Mouse (Mus musculus): ENCODE measurements around the gene Vamp8. TPM values are rescaled to one million over a fixed set of nuclear protein-coding genes. Genes with fewer than 3 reads are reported as not detected.

The Vamp8 gene
- polyA plus RNA-seq, 1 experiment: 453 TPM

DNA sequence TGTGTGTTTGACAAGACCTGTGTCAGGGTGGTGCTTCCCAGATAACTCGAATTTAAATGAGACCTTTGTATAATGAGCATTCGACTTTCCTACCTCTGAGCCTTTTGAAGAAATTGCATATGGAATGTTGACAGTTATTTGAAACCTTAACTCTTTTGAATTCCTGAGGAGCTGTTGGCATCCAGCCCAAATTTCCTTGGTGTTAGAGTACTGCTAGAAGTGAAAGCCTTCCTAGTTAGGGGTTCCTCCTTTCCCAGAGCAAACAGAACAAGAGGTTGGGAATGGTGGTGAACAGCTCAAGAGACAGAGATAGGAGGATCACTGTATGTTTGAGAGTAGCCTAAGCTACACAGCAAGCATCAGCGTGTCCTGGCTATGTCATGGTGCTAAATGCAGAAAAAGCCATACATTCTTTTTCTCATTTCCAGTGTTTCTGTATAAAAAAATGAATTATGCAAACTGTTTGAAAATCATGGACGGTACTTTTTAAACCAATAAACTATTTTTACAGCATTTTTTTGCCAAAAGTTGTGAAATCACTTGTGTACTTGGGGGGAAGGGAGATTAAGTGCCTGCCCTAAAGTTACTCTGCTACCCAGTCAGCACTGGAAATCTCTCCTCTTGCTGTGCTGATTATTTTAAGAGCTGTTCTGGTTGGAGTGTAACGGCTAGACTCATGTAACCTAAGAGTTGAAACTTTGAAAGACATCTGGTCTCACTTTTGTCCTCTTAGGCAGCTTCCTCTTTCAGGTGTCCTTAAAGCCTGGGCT, 37.7 kb downstream of the Vamp8 start:
- H3K27me3 ChIP-seq (replicated peaks; ENCODE audit: control insufficient read depth, insufficient read depth, low read length): no peaks in the 10 kb centered on the region
- H3K36me3 ChIP-seq (ENCODE audit: control insufficient read depth, insufficient read depth, low read length): no peaks in the 10 kb centered on the region; the same call in 1 of the 2 replicates
- peak; percentile 58 for DNase-seq
- TF ChIP-seq POLR2A (IDR thresholded peaks at IDR 0.05; ENCODE audit: low read depth, low read length) (no peak), CTCF (conservative IDR thresholded peaks at IDR 0.05; ENCODE audit: insufficient read depth, insufficient read length, low read depth, low read length) (no peak)
- peak overlapping the region; percentile 39; the same call in 1 of the 2 replicates for H3K27ac ChIP-seq (ENCODE audit: insufficient read depth, low read depth, low read length)
- no peak overlapping the region for H3K4me3 ChIP-seq (ENCODE audit: insufficient read depth, low read depth, low read length)
- H3K4me1 ChIP-seq (ENCODE audit: control insufficient read depth, insufficient read depth, low read length): peaks cover 53% of the 10 kb centered on the region
- WGBS: 45% methylated on average over 5 of the region's 5 CpGs

DNA sequence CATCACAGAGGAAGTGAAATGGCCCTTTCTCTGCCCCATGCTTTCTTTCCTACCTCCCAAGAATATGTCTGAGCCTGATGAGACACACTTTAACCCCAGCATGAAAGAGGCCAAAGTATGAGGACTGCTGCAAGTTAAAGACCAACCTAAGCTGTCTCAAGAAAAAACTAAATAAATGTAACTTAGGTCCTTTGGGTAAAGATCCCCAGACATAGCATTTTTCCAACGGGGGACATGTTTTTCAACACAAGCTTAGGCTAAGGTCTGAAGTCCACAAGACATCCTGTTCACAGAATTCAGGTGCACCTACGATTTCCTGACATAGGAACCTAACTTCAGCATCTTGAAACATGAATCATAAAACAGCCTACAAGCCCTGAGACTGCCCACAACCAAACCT, 40.3 kb downstream of the Vamp8 start:
- peaks cover 45% of the 10 kb centered on the region for H3K4me1 ChIP-seq (ENCODE audit: control insufficient read depth, insufficient read depth, low read length)

DNA sequence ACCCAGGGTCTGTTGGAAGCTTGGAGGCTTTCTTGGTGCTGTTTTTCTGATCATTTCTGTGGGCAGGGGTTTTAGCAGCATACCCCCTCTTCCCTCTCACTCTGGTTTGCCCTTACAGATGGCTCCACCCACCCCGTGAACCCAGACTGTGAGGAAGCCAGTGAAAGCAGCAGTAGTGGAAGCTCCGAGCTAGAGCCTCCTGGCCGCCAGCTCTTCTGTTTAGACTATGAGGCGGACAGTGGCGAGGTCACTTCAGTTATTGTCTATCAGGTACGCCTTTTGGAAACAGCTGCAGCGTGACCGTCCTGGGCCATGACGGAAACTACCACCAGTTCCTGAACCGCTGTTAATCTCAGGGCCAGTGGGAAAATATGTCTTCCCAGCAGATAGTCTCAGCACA, 42.1 kb downstream of the Vamp8 start:
- TF ChIP-seq CTCF (conservative IDR thresholded peaks at IDR 0.05; ENCODE audit: insufficient read depth, insufficient read length, low read depth, low read length): no peak
- TF ChIP-seq POLR2A (IDR thresholded peaks at IDR 0.05; ENCODE audit: low read depth, low read length): no peak
- Histone ChIP-seq H3K4me1 (ENCODE audit: control insufficient read depth, insufficient read depth, low read length) (peaks cover 37% of the 10 kb centered on the region), H3K36me3 (ENCODE audit: control insufficient read depth, insufficient read depth, low read length) (no peaks in the 10 kb centered on the region; the same call in 1 of the 2 replicates), H3K27me3 (replicated peaks; ENCODE audit: control insufficient read depth, insufficient read depth, low read length) (no peaks in the 10 kb centered on the region), H3K4me3 (ENCODE audit: insufficient read depth, low read depth, low read length) (no peak overlapping the region), H3K27ac (ENCODE audit: insufficient read depth, low read depth, low read length) (peak overlapping the region; percentile 77)
- peak; percentile 62 for DNase-seq
- WGBS: 67% methylated on average over 10 of the region's 10 CpGs

More for the DNA sequence above, 40.3 kb downstream of the Vamp8 start:
- H3K36me3 ChIP-seq (ENCODE audit: control insufficient read depth, insufficient read depth, low read length): no peaks in the 10 kb centered on the region; the same call in 1 of the 2 replicates
- no peaks in the 10 kb centered on the region for H3K27me3 ChIP-seq (replicated peaks; ENCODE audit: control insufficient read depth, insufficient read depth, low read length)
- WGBS: 64% methylated on average over 2 of the region's 2 CpGs
- H3K27ac ChIP-seq (ENCODE audit: insufficient read depth, low read depth, low read length): peak overlapping the region; percentile 77
- H3K4me3 ChIP-seq (ENCODE audit: insufficient read depth, low read depth, low read length): no peak overlapping the region
- TF ChIP-seq CTCF (conservative IDR thresholded peaks at IDR 0.05; ENCODE audit: insufficient read depth, insufficient read length, low read depth, low read length) (no peak), POLR2A (IDR thresholded peaks at IDR 0.05; ENCODE audit: low read depth, low read length) (no peak)
- DNase-seq: peak; percentile 65

DNA sequence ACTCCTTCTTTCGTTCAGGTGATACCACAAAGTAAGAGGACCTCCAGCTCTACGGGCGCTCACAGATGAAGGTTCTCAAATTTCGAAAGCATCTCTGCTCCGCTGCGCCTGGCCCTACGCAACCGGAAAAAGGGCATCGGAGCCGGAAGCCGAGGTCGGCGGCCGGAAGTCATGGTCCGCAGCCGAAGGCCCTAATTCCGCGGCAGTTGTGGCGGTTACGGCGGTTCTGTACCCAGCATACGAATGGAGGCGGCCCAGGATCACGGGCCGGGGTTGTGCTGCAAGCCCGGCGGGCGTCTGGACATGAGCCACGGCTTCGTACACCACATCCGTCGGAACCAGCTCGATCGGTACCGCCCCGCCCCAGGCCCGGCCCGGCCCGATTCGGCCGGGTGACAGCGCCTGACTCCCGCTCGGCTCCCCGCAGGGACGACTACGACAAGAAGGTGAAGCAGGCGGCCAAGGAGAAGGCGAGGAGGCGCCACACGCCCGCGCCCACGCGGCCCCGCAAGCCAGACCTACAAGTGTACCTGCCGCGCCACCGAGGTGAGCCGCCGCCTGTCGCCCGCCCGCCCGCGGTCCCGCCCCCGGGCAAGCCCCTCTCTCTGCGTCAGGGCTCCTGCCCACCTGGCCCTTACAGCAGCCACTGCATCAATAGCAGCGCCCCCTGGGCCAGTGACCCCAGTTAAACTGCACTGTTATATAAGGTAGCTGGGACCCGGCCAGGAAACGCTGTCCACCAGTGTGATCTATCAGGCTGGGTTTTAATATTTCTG, 43.1 kb downstream of the Vamp8 start, which contains the start of gene 0610030E20Rik:
TSS of gene 0610030E20Rik (plus strand) at position 152 of the 776 bp plus-strand sequence.
- no peak for TF ChIP-seq CTCF (conservative IDR thresholded peaks at IDR 0.05; ENCODE audit: insufficient read depth, insufficient read length, low read depth, low read length)
- TF ChIP-seq POLR2A (IDR thresholded peaks at IDR 0.05; ENCODE audit: low read depth, low read length): peak; percentile 38
- WGBS: under 1% methylated on average over 69 of the region's 72 CpGs
- Histone ChIP-seq H3K36me3 (ENCODE audit: control insufficient read depth, insufficient read depth, low read length) (no peaks in the 10 kb centered on the region; the same call in 1 of the 2 replicates), H3K4me1 (ENCODE audit: control insufficient read depth, insufficient read depth, low read length) (peaks cover 34% of the 10 kb centered on the region), H3K27me3 (replicated peaks; ENCODE audit: control insufficient read depth, insufficient read depth, low read length) (no peaks in the 10 kb centered on the region), H3K27ac (ENCODE audit: insufficient read depth, low read depth, low read length) (peak within 1 kb of the TSS; percentile 77), H3K4me3 (ENCODE audit: insufficient read depth, low read depth, low read length) (peak within 1 kb of the TSS; percentile 96)
- DNase-seq: peak; percentile 92

DNA sequence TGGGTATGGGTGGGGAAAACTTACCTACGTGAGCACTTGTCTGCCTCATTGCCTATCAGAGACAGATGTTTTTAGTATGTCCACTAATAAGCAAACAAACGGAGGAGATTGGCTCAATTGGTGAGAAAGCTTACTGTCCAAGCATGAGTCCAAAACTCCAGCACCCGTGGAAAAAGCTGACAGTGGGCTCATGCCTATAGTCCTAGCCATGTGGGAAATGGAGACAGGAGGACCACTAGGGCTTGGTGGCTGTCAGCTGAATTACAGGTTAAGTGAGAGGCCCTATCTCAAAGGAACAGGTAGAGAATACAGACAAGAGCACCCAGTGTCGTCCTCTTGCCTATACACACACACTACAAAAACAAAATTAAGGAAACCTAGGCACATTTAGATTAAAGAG, 44.2 kb downstream of the Vamp8 start:
- H3K4me3 ChIP-seq (ENCODE audit: insufficient read depth, low read depth, low read length): no peak overlapping the region
- 80% methylated on average over 4 of the region's 4 CpGs for WGBS

DNA sequence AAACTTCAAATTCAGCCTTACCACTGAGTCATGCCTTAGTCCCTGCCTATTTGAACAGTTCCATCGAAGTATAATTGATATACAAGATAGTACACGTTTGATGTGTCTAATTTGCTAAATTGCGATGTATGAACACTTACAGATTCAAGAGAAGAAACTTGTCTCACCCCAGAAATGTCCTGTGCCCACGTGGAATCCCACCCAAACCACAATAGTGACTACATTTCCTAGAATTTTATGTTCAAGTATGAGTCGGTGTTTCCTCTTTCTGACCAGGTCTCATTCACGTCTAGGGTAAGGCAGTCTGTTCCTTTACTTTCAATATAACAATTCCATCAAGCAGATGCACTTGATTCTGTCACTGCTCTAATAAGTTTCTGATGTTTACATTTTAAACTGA, 44.9 kb downstream of the Vamp8 start:
- no peak for TF ChIP-seq CTCF (conservative IDR thresholded peaks at IDR 0.05; ENCODE audit: insufficient read depth, insufficient read length, low read depth, low read length)
- no peak for TF ChIP-seq POLR2A (IDR thresholded peaks at IDR 0.05; ENCODE audit: low read depth, low read length)
- Histone ChIP-seq H3K27me3 (replicated peaks; ENCODE audit: control insufficient read depth, insufficient read depth, low read length) (no peaks in the 10 kb centered on the region), H3K36me3 (ENCODE audit: control insufficient read depth, insufficient read depth, low read length) (no peaks in the 10 kb centered on the region; the same call in 1 of the 2 replicates), H3K4me3 (ENCODE audit: insufficient read depth, low read depth, low read length) (no peak overlapping the region), H3K4me1 (ENCODE audit: control insufficient read depth, insufficient read depth, low read length) (peaks cover 31% of the 10 kb centered on the region), H3K27ac (ENCODE audit: insufficient read depth, low read depth, low read length) (no peak overlapping the region)
- WGBS: 42% methylated on average over 6 of the region's 6 CpGs
- no peak for DNase-seq

More for the DNA sequence above, 44.2 kb downstream of the Vamp8 start:
- peaks cover 32% of the 10 kb centered on the region for H3K4me1 ChIP-seq (ENCODE audit: control insufficient read depth, insufficient read depth, low read length)
- no peaks in the 10 kb centered on the region; the same call in 1 of the 2 replicates for H3K36me3 ChIP-seq (ENCODE audit: control insufficient read depth, insufficient read depth, low read length)
- no peaks in the 10 kb centered on the region for H3K27me3 ChIP-seq (replicated peaks; ENCODE audit: control insufficient read depth, insufficient read depth, low read length)
- TF ChIP-seq POLR2A (IDR thresholded peaks at IDR 0.05; ENCODE audit: low read depth, low read length) (no peak), CTCF (conservative IDR thresholded peaks at IDR 0.05; ENCODE audit: insufficient read depth, insufficient read length, low read depth, low read length) (no peak)
- H3K27ac ChIP-seq (ENCODE audit: insufficient read depth, low read depth, low read length): no peak overlapping the region
- DNase-seq: peak; percentile 3

Data from kidney, adult 2 months (tissue).